Mouse (Mus musculus): Measurements from ENCODE around the gene Aggf1. TPM values are rescaled to one million over a fixed set of nuclear protein-coding genes. Genes with fewer than 3 reads are reported as not detected.

Gene Aggf1
- polyA plus RNA-seq (2014; fragmentation: Illumina TruSeq; extraction: RNeasy Lipid Tissue Mini Kit (QIAGEN cat#74804); ENCODE audit: low read depth, low replicate concordance): 15.1 TPM

DNA sequence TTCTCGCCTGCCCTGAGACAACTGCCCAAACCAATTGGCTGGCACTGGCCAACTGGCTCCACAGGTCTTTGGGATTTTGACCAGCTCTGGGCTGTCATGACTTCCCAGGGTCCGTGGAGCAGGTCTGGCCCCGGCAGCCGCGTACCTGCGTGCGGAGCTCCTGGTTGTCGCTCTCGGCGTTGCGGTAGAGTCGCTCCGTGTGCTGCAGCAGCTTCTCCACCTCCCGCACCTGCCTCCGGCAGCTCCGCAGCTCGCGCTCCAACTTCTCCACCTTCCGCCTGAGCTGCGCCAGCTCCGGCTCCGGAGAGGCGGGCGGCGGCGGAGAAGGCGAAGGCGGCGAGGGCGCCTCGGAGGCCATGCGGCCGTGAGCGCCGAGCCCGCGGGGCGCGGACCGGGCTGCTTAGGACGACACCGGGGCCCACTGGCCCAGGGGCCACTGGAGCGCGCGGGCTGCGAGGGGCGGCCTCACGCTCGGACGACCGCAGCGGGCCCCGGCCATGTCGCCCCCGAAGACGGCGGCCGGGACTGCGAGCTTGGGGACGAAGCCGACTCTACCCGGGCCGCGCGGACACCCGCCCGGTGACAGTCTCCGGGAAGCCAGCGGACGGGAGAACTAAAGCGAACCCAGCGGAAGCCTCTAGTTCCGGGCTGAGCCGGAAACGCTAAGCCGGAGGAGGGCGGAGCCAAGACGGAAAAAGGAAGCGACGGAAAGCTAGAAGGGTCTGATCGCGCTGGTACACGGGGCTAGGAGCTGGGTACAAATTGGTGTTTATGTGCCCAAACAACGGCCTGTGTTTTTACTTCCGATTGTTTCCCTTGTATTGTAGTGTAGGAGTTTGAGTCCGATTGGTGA lies at the start of gene Aggf1:
Gene Aggf1, minus strand, starts transcription at position 652 of the 853 bp plus-strand sequence.

DNA sequence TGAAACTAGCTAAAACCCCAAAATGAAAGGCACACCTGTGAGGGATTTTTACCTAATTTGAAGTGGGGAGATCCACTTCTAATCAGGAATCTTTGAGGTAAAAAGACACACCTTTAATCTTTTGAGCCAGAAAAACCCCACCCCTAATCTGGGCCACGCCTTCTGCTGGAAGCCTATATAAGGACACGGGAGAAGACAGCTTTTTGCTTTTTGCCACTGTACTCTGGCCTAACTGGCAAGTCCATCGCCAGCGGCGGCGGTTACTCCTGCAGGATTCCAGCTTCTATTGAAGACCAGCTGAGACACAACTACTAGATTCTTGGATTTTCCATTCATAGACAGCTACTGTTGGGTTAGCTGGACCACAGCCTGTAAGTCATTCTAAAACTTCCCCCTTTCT lies 51.8 kb downstream of the Aggf1 start, which contains the start of gene Zbed3:
Gene Zbed3, plus strand, starts transcription at position 213 of the 400 bp plus-strand sequence.

Other genes starting within 250 kb of the Aggf1 start
- 0.64 TPM for gene Pde8b, start 125.0 kb downstream of the Aggf1 start, polyA plus RNA-seq (2014; fragmentation: Illumina TruSeq; extraction: RNeasy Lipid Tissue Mini Kit (QIAGEN cat#74804); ENCODE audit: low read depth, low replicate concordance)
- gene Zbed3, start 51.7 kb downstream of the Aggf1 start, polyA plus RNA-seq (2014; fragmentation: Illumina TruSeq; extraction: RNeasy Lipid Tissue Mini Kit (QIAGEN cat#74804); ENCODE audit: low read depth, low replicate concordance): 2.5 TPM
- gene Crhbp, start 69.6 kb upstream of the Aggf1 start, polyA plus RNA-seq (2014; fragmentation: Illumina TruSeq; extraction: RNeasy Lipid Tissue Mini Kit (QIAGEN cat#74804); ENCODE audit: low read depth, low replicate concordance): not detected
- gene S100z, start 103.4 kb upstream of the Aggf1 start, polyA plus RNA-seq (2014; fragmentation: Illumina TruSeq; extraction: RNeasy Lipid Tissue Mini Kit (QIAGEN cat#74804); ENCODE audit: low read depth, low replicate concordance): not detected
- not detected for gene F2rl1, start 149.9 kb upstream of the Aggf1 start, polyA plus RNA-seq (2014; fragmentation: Illumina TruSeq; extraction: RNeasy Lipid Tissue Mini Kit (QIAGEN cat#74804); ENCODE audit: low read depth, low replicate concordance)
- gene F2r, start 243.1 kb upstream of the Aggf1 start, polyA plus RNA-seq (2014; fragmentation: Illumina TruSeq; extraction: RNeasy Lipid Tissue Mini Kit (QIAGEN cat#74804); ENCODE audit: low read depth, low replicate concordance): 15.7 TPM

Data from liver, adult 10 weeks (tissue).